Mouse (Mus musculus) layer of hippocampus, postnatal 10 days (tissue): ENCODE data around the gene Trim14. TPM values are rescaled to one million over a fixed set of nuclear protein-coding genes. Genes with fewer than 3 reads are reported as not detected.
A peak's percentile ranks its signal among the peaks of the same experiment; 100 is the strongest.

ENCODE experiments used
- DNase-seq, 2 experiments: peaks; one replicate each; pipeline ENCODE4 v3.0.0; 2021; ENCODE audit warnings: low spot score in 2 of 2
- total RNA-seq, 2 experiments: library from RNA; stranded (reverse); gene quantifications; 2 replicates each; pipeline ENCODE4 v1.2.3; 2021

Trim14 gene
- total RNA-seq, 2 experiments from 2014 or later, result 0.62 to 0.69 TPM

- no peak for DNase-seq
These were observed 26.9 kb upstream of the Trim14 start for GRCm38 (mm10) chr4:46562841-46563240.

- DNase-seq, result no peak
These were observed 26.1 kb upstream of the Trim14 start for GRCm38 (mm10) chr4:46562037-46562436.

- no peak for DNase-seq
These were observed 24.2 kb upstream of the Trim14 start for GRCm38 (mm10) chr4:46560069-46560705.

- no peak for DNase-seq
These were observed 23.0 kb upstream of the Trim14 start for GRCm38 (mm10) chr4:46558672-46559667.

- no peak for DNase-seq
These were observed 21.0 kb upstream of the Trim14 start for GRCm38 (mm10) chr4:46556933-46557332.

GRCm38 (mm10) chr4:46555762-46556161 lies 19.8 kb upstream of the Trim14 start:
- DNase-seq, result no peak

GRCm38 (mm10) chr4:46554295-46555069 lies 18.5 kb upstream of the Trim14 start:
- no peak for DNase-seq

- DNase-seq, result no peak
These were observed 17.9 kb upstream of the Trim14 start for GRCm38 (mm10) chr4:46553864-46554263.

- DNase-seq, result no peak
These were observed 14.5 kb upstream of the Trim14 start for GRCm38 (mm10) chr4:46550406-46550805.

- DNase-seq, result no peak
These were observed 14.0 kb upstream of the Trim14 start for GRCm38 (mm10) chr4:46549979-46550378.

- no peak for DNase-seq
These were observed 10.8 kb upstream of the Trim14 start for GRCm38 (mm10) chr4:46546709-46547108.

GRCm38 (mm10) chr4:46545498-46545897 lies 9.6 kb upstream of the Trim14 start:
- no peak for DNase-seq

- peak; percentile 47 to 57 for DNase-seq
These were observed 8.4 kb upstream of the Trim14 start for GRCm38 (mm10) chr4:46544313-46544712.

- DNase-seq, result no peak
These were observed 7.6 kb upstream of the Trim14 start for GRCm38 (mm10) chr4:46543366-46544050.

- no peak for DNase-seq
These were observed 5.8 kb upstream of the Trim14 start for GRCm38 (mm10) chr4:46541707-46542106.

GRCm38 (mm10) chr4:46539167-46539566 lies 3.2 kb upstream of the Trim14 start:
- DNase-seq, result no peak

- no peak for DNase-seq
These were observed 679 bp downstream of the Trim14 start for GRCm38 (mm10) chr4:46535094-46535830.

GRCm38 (mm10) chr4:46533934-46534720 lies 1.8 kb downstream of the Trim14 start:
- DNase-seq, result no peak

GRCm38 (mm10) chr4:46532926-46533325 lies 3.0 kb downstream of the Trim14 start:
- no peak for DNase-seq
